Mouse (Mus musculus): ENCODE data around the gene Btk. TPM values are rescaled to one million over a fixed set of nuclear protein-coding genes. Genes with fewer than 3 reads are reported as not detected.

Btk gene
- total RNA-seq, 2 experiments from 2014 or later = 0.88 to 1.5 TPM

- intact Hi-C loops (cut with DNase I) = no loop called here
- DNase-seq = no peak
Measured at GRCm38 (mm10) chrX:134500651-134501050, 82.7 kb downstream of the Btk start.

Other genes starting within 250 kb of the Btk start
- under 1 TPM; 0.29 to 0.93 TPM for gene Drp2, start 179.0 kb downstream of the Btk start, total RNA-seq (2021)
- not detected for gene Taf7l, start 107.1 kb downstream of the Btk start, total RNA-seq (2021)
- 10 to 100 TPM; 22.3 to 26.6 TPM for gene Timm8a1, start 41.7 kb downstream of the Btk start, total RNA-seq (2021)
- 100 to 1,000 TPM; 131 to 137 TPM for gene Rpl36a, start 2.1 kb upstream of the Btk start, total RNA-seq (2021)
- gene Gla, start 17.6 kb upstream of the Btk start, total RNA-seq (2021) = 1 to 10 TPM; 1.7 to 1.9 TPM
- gene Hnrnph2, start 17.6 kb upstream of the Btk start, total RNA-seq (2021) = 10 to 100 TPM; 75.7 to 76.5 TPM
- 10 to 100 TPM; 11.7 to 12.1 TPM for gene Armcx4, start 102.9 kb upstream of the Btk start, total RNA-seq (2021)
- 1 to 10 TPM; 7.4 to 7.8 TPM for gene Armcx1, start 134.4 kb upstream of the Btk start, total RNA-seq (2021)
- gene Armcx6, start 167.8 kb upstream of the Btk start, total RNA-seq (2021) = 1 to 10 TPM; 1.7 to 2.5 TPM
- 10 to 100 TPM; 27.2 to 29.0 TPM for gene Armcx3, start 173.0 kb upstream of the Btk start, total RNA-seq (2021)
- gene Armcx2, start 225.7 kb upstream of the Btk start, total RNA-seq (2021) = 10 to 100 TPM; 15.6 to 15.8 TPM